24 mouse cellular contexts compared by ENCODE assay signal in the genomic region with DNA sequence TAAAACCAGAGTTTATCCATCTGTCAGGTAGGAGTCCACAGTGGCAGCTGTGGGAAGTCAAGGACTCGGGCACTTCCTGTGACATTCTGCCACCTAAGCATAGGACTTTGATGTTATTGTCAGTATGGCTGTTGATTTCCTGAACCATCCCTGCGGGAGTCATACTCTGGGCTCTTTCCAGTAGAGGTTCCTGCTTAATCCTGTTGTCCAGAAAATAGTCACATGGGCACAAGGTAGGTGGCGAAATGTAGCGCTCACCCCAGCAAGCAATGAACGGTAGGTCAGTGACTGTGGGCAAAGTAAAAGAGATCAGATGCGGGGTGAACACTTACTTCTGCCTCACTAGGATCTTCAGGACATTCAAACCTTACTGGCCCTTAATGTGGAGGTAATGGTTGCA.
A peak's percentile ranks its signal among the peaks of the same experiment; 100 is the strongest.
DNase-seq lines count a peak whose midpoint lies in the region; ATAC-seq and TF ChIP-seq lines count a peak whose summit lies in the region.
"Had no signal": no experiment of that assay in that cellular context is flagged by ENCODE, and none has a peak within 500 bp of the region (broad histone marks: within the 10 kb centered on the region; RNA-seq: fewer than 3 reads in every experiment).

No protein-coding gene starts in this region.

- H3K4me2 ChIP-seq in kidney, embryonic 15.5 days: no peak overlapping the region
- no peak overlapping the region for H3K4me2 ChIP-seq in kidney, embryonic 14.5 days (replicated peaks; ENCODE audit: low read depth, low read length)
- H3K4me2 ChIP-seq in lung, postnatal 0 days (replicated peaks; ENCODE audit: low read depth, low read length): no peak overlapping the region
- H3K4me2 ChIP-seq: forebrain, embryonic 13.5 days; heart, embryonic 13.5 days had no signal

- DNase-seq in kidney, adult 11 months: peak; percentile 42
- DNase-seq in kidney, adult 9 months: peak; percentile 63
- DNase-seq in left cerebral cortex, adult 2 months (ENCODE audit: extremely low spot score in 1 of 2, low spot score in 2 of 2): no peak
- no peak for DNase-seq in left cerebral cortex, adult 11 months (ENCODE audit: low spot score)
- DNase-seq in lung, postnatal 0 days (ENCODE audit: low spot score): no peak
- DNase-seq in lung, postnatal 14 days: no peak
- DNase-seq: adrenal gland, adult 8-10 months; adrenal gland, postnatal 25 days; cerebellum, adult 18-20 months; cerebellum, adult 9-10 months; cerebellum, postnatal 14 days; gastrocnemius, postnatal 10 days; gastrocnemius, postnatal 36 days; heart, adult 2 months; heart, postnatal 14 days; heart, postnatal 4 days had no signal

- H3K27ac ChIP-seq in kidney, embryonic 15.5 days: no peak overlapping the region
- H3K27ac ChIP-seq in kidney, embryonic 14.5 days (ENCODE audit: low read depth, low read length): no peak overlapping the region
- peak overlapping the region; percentile 50; the same call in 1 of the 2 replicates for H3K27ac ChIP-seq in left cerebral cortex, adult 2 months
- 0 out of 2 replicates have a peak overlapping the region, but pooled peaks have one; percentile 9 for H3K27ac ChIP-seq in lung, postnatal 0 days (ENCODE audit: low read length)
- H3K27ac ChIP-seq: forebrain, embryonic 10.5 days; forebrain, embryonic 13.5 days; heart, adult 2 months; heart, embryonic 10.5 days; heart, embryonic 13.5 days had no signal

- no peak overlapping the region for H3K9ac ChIP-seq in kidney, embryonic 15.5 days
- H3K9ac ChIP-seq in kidney, embryonic 14.5 days (ENCODE audit: low read depth, low read length): no peak overlapping the region
- no peak overlapping the region for H3K9ac ChIP-seq in lung, postnatal 0 days (replicated peaks; ENCODE audit: low read depth)
- H3K9ac ChIP-seq: forebrain, embryonic 13.5 days; heart, embryonic 13.5 days had no signal

- no peak for TF ChIP-seq CTCF in left cerebral cortex, adult 2 months (IDR thresholded peaks at IDR 0.05)
- TF ChIP-seq CTCF in lung, postnatal 0 days (IDR thresholded peaks at IDR 0.05): no peak

- TF ChIP-seq EP300 in lung, postnatal 0 days (IDR thresholded peaks at IDR 0.05): no peak

- 72% methylated on average over 6 of the region's 6 CpGs for WGBS in kidney, embryonic 15.5 days
- 76% methylated on average over 6 of the region's 6 CpGs for WGBS in kidney, embryonic 14.5 days
- WGBS in lung, postnatal 0 days: 60% methylated on average over 6 of the region's 6 CpGs

- H3K9me3 ChIP-seq in kidney, embryonic 15.5 days (replicated peaks): no peaks in the 10 kb centered on the region
- no peaks in the 10 kb centered on the region for H3K9me3 ChIP-seq in kidney, embryonic 14.5 days (ENCODE audit: control insufficient read depth, low read length)
- no peaks in the 10 kb centered on the region for H3K9me3 ChIP-seq in lung, postnatal 0 days (ENCODE audit: low read length)
- H3K9me3 ChIP-seq: forebrain, embryonic 10.5 days; forebrain, embryonic 13.5 days; heart, embryonic 10.5 days; heart, embryonic 13.5 days had no signal

- intact Hi-C loops in left cerebral cortex, adult 2 months (cut with DNase I): no loop called here

- H3K27me3 ChIP-seq in kidney, embryonic 15.5 days: no peaks in the 10 kb centered on the region
- H3K27me3 ChIP-seq in kidney, embryonic 14.5 days (ENCODE audit: control insufficient read depth, insufficient read depth, low read length): no peaks in the 10 kb centered on the region
- no peaks in the 10 kb centered on the region for H3K27me3 ChIP-seq in lung, postnatal 0 days (replicated peaks; ENCODE audit: insufficient read depth, low read length)
- H3K27me3 ChIP-seq: forebrain, embryonic 13.5 days; heart, embryonic 13.5 days had no signal

- H3K4me1 ChIP-seq in kidney, embryonic 15.5 days: peaks cover 50% of the 10 kb centered on the region
- H3K4me1 ChIP-seq in kidney, embryonic 14.5 days (ENCODE audit: control insufficient read depth, insufficient read depth, low read length): no peaks in the 10 kb centered on the region
- peaks cover 21% of the 10 kb centered on the region; the same call in 1 of the 2 replicates for H3K4me1 ChIP-seq in lung, postnatal 0 days (ENCODE audit: insufficient read depth, low read depth, low read length)

- no peaks in the 10 kb centered on the region for H3K36me3 ChIP-seq in kidney, embryonic 15.5 days
- H3K36me3 ChIP-seq in kidney, embryonic 14.5 days (ENCODE audit: control insufficient read depth, insufficient read depth, low read length): no peaks in the 10 kb centered on the region
- no peaks in the 10 kb centered on the region for H3K36me3 ChIP-seq in lung, postnatal 0 days (ENCODE audit: insufficient read depth, low read length)
- H3K36me3 ChIP-seq: forebrain, embryonic 10.5 days; heart, embryonic 13.5 days had no signal

- H3K4me3 ChIP-seq in kidney, embryonic 15.5 days (replicated peaks): no peak overlapping the region
- H3K4me3 ChIP-seq in kidney, embryonic 14.5 days (ENCODE audit: low read length): no peak overlapping the region
- H3K4me3 ChIP-seq in left cerebral cortex, adult 2 months: no peak overlapping the region
- H3K4me3 ChIP-seq in lung, postnatal 0 days (ENCODE audit: low read depth, low read length): no peak overlapping the region
- H3K4me3 ChIP-seq: forebrain, embryonic 10.5 days; forebrain, embryonic 13.5 days; heart, adult 2 months; heart, embryonic 10.5 days; heart, embryonic 13.5 days had no signal

- no peak for ATAC-seq in kidney, embryonic 15.5 days (replicated peaks; ENCODE audit: low FRiP score)
- ATAC-seq in kidney, embryonic 14.5 days (ENCODE audit: low FRiP score, low TSS enrichment): no peak
- no peak for ATAC-seq in lung, postnatal 0 days
- ATAC-seq: activated CD4-positive, CD25-positive, alpha-beta regulatory T cell, adult 4 months; forebrain, embryonic 13.5 days; forebrain, embryonic 16.5 days had no signal

Comparison
In these comparisons a context has a peak if more than half of its experiments do, and no peak if none do; other contexts are left out.
1. DNase-seq: peak in kidney, adult 11 months (single experiment) and kidney, adult 9 months (single experiment); none in left cerebral cortex, adult 2 months (0 of 2), left cerebral cortex, adult 11 months (single experiment), lung, postnatal 0 days (single experiment) and lung, postnatal 14 days (single experiment).
2. H3K27ac ChIP-seq: peak in left cerebral cortex, adult 2 months (single experiment) and lung, postnatal 0 days (single experiment); none in kidney, embryonic 15.5 days (single experiment) and kidney, embryonic 14.5 days (single experiment).